Mouse (Mus musculus) neural tube, embryonic 10.5 days (tissue): ENCODE results near the gene Kmt2b.

Experiments used
- DNase-seq: peaks from one replicate; pipeline ENCODE4 v3.0.0-alpha.2; 2017; ENCODE audit warnings: low spot score; ENCODE audit errors: extremely low spot score

Kmt2b gene

DNA sequence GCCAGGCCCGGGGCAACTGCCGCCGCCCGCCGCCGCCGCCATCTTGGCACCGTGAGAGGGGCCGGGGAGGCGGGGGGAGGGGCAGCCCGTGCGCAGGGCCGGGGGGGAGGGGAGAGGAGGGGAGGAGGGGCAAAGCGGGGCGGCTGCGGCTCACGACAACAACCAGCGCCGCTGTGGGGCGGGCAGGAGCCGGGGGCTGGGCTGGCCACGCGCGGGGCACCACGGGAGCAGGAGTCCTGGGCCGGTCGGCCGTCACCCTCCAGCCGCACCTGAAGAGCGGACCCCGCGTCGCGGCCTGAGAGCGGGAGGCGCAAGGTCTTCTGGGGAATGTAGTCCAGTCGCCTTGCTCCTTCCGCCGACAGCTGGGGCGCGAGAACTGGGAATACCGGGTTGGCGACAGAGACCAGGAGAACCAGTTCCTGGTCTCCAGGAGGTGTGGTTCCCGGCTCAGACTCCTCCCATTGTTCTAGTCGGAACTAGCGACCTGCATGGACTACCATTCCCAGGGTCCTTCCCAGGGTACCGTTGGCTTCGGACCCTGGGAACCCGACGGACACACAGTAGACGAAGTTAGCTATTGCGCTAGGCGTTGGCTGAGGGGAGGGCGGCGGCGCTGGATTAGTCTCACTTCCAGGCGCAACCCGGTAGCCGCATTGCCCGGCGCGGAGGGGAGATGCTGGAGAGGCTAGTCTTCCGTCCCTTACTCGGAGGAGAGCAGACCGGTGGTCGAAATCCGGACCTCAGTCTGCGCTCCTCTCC is at the start of gene Kmt2b:
Kmt2b (minus strand) TSS at position 51 of the 759 bp plus-strand sequence.
- peak; percentile 97 for DNase-seq

DNA sequence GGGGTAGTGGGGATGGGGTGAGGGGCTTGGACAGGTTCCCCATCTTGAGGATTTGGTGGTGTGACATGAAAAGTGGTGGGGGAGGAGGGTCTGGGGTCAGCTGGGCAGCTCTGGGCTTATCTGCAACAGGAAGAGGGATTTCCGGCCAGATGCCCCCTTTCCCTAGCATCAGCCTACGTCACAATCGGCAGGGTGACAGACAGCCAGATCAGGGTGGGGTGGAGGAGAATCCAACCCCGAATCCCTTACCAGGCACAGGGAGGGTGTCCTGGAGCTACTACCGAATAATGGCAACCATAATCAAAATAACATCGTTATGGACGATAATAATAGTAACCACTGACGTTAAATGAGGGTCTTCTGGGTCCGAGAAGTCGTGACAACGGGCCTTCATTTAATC is 47.9 kb upstream of the Kmt2b start:
- no peak for DNase-seq

DNA sequence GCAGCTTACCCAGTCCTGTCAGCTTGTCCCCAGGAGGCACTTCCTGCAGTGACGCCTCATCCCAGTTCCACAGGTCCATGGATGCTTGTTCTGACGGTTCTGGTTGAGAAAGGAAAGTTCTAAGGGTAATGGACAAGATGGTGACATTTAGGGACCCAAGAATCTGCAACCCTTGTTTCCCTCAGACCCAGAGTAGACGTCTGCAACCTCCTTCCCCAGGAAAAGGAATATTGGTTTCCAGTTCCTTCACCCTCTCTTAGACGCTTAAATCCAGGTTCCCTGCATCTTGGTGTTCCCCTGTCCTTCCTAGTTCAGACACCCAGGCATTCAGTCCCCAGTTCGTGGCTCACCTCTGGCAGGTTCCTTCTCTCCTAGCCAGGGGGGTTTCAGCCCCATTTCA is 47.2 kb upstream of the Kmt2b start, which contains the start of gene Etv2:
Etv2 (minus strand) TSS at position 101 of the 400 bp plus-strand sequence.
- no peak for DNase-seq

DNA sequence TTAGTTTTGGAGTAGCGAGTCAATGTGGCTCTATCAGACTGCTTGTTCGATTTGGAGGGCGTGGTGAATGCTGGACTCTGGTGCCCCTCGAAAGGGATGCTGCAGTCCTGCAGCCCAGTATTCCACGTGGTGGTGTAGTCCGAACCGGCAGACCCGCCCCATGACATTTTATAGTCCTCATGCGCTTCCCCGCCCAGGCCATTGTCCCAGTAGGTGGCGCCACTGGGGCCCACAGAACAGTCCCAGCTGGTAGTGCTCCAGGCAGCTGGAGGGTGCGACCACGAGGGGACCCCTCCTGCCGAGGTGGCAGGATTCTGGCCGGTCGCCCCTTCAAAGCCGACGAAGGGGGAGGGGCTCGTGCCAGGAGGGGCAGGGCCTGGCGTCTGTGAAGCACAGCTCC is 46.1 kb upstream of the Kmt2b start:
- DNase-seq: peak; percentile 74

DNA sequence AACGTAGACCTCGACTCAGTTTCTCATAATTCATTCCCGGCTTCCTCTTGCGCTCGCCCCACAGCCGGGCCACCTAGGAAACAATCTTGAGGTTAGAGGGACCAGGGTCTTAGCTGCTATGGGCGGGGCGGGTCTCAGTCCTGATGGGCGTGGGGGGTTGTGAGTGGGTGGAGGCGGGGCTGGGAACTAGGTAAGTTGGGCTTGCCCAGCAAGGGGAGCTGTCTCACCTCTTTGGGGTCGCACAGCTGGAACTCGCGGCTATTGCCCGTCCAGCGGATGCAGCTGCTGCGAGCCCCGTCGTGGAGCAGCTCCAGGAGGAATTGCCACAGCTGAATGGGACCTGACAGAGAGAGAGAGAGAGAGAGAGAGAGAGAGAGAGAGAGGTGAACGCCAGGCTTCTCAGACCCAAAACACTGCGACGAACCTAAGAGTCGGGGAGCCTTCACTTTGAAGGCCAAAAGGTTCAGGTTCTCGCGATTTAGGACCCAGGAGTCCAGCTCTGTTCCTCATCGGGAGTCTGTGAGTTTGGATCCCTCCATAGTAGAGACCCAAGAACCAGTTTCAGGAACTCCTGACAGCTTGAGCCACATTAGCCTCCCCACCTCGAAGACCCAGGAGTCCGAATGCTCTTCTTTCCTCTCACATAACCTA is 45.4 kb upstream of the Kmt2b start:
- DNase-seq: peak; percentile 26

DNA sequence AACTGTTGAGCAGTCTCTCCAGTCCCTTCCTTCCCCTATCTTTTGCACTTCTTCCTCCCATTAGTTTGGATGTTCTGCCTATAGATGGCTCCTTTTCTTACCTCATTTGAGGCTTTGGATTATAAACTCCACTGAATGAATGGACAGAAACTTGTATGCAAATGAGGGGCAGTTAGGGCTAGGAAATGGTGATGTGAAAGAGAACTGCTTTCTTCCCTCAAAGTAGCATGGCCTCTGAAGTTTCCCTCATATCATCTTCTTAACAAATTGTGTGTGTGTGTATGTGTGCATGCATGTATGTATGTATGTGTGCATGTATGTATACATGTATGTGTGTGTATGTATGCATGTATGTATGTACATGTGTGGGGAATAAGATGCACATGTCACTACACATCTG is 40.5 kb upstream of the Kmt2b start:
- no peak for DNase-seq

DNA sequence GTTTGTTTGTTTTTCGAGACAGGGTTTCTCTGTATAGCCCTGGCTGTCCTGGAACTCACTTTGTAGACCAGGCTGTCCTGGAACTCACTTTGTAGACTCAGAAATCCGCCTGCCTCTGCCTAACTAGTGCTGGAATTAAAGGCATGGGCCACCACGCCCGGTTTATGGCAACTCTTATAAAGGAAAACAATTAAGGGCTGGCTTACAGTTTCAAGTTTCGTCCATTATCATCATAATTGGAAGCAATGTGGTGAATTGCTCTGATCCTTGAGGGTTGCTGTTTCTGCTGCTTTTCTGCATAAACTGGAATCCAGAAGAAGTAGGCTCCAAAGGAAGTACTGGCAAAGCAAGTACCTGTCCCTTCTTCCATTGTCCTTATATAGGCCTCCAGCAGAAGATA is 38.1 kb upstream of the Kmt2b start:
- DNase-seq: no peak

DNA sequence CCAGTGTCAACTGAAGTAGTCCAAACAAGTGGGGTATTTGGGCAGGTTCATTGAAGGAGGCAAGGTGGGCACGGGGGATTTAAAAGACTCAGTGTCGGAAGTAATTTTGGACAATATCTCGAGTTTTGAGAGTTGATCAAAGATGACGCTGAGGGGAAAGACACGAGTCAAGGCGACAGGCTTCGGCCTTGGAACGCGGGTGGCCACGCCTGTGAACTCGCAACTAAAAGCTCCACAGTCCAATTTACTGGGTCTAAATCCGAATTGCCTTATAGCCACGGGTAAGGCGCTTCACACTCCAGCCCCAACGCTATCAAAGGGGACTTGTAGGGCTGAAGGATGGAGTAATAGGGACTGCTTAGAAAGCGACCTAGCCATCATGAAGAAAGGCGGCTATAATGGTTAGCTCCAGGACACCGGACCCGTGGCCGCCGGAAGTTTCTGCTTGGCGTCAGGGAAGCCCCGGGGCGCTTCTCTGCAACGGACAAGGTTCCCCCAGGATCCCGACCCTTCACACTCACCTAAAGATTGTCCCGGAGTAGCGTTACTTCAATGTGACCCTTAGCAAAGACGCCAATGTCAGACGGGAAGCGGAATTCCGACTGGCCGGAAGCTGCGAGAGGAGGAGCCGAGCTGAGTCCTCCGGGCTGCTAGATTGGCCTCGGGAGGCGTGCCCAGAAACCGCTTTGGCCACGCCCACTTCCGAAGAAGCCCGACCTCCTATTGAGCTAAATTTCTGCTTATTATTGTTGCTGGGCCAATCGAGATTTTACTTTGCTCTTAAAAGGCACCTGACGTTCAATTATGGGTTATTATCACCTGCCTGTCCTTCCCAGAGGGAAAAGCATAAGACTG is 37.2 kb upstream of the Kmt2b start, which contains the start of gene Cox6b1:
Cox6b1 (minus strand) TSS at position 622 of the 855 bp plus-strand sequence.
- DNase-seq: peak; percentile 87

DNA sequence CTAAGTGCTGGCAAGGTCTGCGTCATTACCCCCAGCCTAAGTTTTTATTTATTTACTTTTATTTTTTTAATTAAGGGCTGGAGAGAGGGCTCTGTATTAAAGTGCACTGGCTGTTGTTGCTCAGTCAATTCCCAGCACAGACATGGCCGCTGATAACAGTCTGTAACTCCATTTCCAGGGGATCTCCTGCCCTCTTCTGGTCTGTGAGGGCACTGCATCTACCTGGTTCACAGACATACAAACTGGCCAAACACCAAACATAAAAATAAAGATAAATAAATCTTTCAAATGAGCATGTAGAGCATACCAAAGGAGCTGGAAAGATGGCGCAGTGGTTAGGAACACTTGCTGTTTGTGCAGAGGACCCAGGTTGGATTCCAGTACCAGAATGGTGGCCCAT is 30.7 kb upstream of the Kmt2b start:
- peak; percentile 22 for DNase-seq

DNA sequence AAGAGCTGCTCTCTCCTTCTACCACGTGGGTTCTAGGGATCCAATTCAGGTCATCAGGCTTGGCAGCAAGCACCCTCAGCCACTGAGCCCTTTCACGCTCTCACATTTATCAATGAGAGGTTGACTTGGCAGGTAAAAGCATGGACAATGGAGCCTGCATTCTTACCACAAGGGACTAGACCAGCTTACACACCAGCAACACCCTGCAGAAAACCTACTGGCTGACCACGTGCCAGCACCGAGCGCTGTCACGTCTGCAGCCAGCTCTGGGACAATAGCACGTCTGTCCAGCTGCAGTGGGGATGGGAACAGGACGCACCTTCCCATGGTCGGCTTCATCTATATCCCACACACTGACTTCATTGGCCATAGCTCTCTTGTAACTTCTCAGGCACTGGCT is 30.1 kb upstream of the Kmt2b start:
- no peak for DNase-seq

DNA sequence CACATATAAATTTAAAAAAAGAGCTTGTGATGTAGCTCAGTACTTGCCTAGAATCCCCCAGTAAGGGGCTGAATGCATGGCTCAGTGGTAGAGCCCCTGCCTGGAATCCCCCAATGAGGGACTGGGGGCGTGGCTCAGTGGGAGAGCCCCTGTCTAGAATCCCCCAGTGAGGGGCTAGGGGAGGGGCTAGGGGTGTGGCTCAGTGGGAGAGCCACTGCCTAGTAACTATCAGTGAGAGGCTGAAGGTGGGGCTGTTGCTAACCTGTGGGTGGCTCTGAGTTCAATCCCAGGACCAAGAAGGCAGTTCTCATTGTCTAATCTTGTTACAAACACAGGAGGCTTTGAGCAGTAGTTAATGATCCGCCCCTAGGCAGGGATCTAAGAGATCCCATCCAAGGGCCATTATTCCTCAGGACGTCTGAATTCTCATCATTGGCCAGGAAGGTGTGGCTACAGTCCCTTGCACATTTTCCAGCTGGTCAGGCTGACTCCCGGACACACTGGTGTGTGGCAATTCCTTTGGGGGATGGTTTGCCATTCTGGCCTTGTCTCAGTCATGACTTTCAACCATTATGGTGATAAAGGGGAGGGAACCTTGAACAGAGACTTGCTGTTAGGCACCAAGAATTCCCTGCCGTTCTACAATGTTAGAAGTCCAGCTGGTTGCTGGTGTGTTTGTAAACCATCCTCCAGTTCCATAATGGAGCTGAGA is 26.7 kb upstream of the Kmt2b start:
- DNase-seq: no peak

DNA sequence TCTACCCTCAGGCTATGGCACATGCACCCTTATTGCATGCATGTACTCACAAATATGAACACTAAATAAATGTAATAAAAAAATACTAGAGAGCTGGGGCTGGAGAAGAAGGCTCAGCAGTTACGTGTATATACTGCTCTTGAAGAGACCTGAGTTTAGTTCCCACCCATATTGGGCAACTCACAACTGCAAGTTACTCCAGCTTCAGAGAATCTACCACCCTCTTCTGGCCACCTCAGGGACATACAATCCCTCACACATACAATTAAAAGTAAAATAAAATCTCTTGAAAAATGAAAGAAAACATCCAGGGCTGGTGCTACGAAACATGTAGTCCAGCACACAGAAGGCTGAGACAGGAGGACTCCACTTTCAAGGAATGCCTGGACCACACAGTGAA is 25.9 kb upstream of the Kmt2b start:
- no peak for DNase-seq

DNA sequence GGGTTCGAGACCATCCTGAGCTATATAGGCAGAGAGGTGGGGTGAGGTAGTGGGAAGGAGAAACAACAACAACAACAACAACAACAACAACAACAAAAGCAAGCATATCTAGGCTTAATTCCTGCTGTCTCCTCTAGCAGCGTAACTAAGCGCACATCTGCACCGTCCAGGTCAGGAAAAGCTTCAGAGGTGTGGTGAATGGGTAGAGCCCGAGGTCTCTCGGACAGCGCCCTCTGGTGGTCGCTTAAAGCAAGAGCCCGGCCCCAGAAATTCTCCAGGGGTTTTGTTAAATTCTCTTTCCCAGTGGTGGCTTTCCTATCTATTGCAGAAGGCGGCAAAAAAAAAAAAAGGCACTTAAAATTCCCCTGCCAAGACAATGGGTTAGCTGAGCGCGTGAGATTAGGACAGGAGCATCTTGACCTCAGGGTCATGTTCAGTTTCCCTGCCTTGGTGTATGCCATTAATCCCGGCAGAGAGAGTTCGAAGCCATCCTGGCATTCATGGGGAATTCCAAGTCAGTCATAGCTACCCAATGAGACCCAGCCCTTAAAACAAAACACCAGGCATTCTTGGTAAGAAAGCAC is 25.1 kb upstream of the Kmt2b start:
- peak; percentile 65 for DNase-seq

DNA sequence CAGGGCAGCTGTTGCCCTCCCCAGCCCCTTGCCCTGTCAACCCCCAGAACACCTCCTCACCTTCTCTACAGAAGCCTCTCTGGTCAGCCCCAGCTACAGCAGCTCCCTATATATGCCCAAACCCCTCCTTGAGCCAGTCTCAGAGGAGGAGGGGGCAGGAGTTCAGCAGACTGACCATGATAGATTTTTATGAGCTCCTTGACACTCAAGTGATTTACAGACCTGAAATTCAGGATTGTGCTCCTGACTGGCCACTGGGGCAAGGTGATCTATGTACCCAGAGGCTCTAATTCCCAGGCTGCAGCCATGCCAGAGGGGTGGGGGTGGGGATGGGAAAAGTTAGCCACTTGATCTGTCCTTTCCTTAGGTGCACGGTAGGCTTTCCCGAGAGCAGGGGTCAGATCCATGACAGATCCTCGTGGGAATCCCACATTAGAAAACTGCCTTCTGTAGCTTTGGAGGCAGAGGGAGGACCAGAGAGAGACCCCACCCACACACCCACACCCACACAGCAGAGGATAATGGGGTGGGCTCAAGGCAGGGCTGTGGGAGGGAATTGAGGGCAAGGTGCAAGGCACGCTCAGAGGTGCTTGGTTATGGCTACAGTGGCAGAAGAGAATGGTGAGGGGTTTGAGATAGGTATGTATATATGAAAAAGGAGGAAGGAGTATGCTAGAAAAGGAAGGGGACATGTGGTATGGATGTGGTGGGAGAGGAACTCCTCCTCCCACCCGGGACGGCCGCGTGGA is 24.3 kb upstream of the Kmt2b start, which contains the start of gene Upk1a:
Upk1a (minus strand) TSS at position 194 of the 749 bp plus-strand sequence.
- no peak for DNase-seq

DNA sequence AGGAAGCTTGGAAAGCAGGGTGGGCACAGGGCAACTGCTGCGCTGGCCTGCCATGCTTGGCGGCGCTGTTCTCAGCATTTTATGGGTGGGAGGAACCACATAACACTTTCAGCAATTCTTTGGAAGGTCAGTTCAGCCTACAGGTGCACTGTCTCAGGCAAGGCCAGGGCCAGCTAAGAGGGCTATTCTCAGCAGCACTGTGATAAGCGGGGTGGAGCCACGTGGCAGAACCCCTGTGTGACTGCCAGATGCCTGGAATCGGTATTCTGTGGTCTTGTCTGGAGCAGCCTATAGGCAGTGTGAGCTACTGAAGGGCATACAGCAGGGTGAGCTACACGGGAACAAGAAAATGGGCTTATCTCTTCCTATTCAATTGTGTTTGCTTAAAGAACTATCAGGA is 21.5 kb upstream of the Kmt2b start:
- no peak for DNase-seq

DNA sequence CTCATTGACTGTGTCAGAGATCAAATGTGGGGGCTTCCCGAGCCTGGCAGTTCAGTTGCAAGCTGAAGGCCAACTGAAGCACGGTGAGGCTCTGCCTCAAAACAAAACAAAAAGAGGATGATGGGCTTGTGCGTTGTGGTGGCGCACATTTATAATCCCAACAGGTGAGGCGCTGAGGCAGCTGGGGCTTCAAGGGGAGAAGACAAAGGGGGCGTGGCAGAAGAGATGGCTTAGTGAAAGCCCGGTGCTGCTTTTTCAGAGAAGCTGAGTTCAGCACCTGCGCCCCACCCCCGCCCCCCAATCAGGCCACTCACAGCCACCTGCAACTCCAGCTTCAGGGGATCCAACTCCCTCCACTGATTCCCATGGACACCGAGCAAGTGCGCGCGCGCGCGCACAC is 19.9 kb upstream of the Kmt2b start:
- no peak for DNase-seq

DNA sequence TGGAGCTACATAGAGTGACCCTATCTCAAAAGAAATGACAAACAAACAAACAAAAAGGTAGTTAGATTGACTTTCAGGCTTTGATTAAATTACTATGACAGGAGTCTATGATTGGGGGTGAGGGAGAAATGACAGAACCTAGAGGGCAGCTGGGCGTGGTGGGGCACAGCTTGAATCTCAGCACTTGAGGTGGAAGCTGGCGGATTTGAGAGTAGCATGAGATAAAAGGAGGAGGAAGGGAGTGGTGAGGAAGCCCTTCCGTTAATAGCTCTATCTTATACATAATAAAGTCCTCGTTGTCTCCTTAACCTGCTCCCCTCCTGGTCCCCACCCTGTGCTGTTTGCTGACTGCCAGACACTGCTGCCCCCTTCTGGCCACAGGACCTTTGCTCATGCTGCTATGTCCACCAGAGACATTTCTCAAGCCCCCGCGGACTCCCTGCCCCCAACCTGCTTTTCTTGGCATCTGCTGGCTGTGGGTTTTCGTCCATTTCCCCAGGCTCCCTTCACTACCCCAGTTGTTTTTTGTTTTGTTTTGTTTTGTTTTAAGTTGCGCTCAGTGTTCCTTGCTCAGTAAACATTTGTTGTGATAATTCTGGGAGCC is 19.3 kb upstream of the Kmt2b start:
- peak; percentile 40 for DNase-seq

DNA sequence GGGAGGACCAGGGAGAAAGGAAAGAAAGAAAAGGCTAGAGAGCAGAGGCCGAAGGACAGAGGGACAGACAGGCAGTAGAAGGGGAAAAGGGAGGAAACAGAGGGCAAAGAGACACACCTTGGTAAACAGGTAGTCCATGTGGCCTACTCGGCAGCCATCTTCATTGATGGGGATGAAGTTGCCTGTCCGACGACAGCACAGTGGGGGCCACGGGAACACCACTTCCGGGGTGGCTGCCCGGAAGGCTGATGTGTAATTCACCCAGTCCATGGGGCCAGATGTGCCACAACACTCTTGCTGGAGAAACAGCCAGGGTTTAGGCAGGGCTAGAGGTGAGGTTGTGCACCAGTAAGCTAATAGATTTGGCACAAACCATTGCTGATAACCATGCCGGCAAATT is 16.4 kb upstream of the Kmt2b start:
- no peak for DNase-seq

DNA sequence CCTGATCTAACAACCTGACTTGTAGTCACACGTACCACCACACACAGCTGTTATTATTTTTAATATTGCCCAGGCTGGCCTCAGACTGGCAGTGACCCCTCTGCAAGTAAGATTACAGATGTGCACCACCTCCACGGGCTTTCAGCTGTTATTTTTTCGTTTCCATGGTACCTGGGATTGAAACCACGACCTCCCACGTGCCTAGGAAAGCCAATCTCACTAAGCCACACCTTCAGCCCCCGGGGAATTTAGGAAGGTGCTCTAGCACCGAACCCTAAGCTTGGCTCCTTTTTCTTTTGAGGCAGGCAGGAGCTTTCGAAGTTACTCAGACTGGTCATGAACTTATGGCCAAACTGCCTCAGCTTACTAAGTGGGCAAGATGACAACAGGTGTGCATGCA is 15.9 kb upstream of the Kmt2b start:
- DNase-seq: no peak

DNA sequence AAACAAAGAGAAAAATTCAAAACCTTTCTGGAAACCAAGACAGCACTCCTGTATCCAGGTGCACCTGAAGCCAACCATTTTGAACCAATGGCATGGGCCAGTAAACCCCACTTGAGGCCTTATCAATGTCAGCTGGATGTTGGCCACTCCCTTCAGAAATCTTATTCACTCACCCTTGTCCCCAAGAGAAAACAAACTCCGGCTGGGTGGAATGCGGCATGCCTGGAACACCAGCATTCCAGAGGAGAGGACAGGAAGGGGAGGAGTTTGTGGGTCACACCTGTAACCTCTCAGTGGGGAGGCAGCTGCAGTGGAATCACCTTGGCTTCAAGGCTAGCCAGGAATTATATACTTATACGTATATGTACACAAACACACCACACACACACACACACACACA is 14.1 kb upstream of the Kmt2b start:
- no peak for DNase-seq
